Mouse (Mus musculus): Measurements from ENCODE around the gene Rpl34. TPM values are rescaled to one million over a fixed set of nuclear protein-coding genes. Genes with fewer than 3 reads are reported as not detected.

Rpl34 gene
- total and polyA plus RNA-seq, 3 experiments, result 343 to 809 (median 379) TPM

DNA sequence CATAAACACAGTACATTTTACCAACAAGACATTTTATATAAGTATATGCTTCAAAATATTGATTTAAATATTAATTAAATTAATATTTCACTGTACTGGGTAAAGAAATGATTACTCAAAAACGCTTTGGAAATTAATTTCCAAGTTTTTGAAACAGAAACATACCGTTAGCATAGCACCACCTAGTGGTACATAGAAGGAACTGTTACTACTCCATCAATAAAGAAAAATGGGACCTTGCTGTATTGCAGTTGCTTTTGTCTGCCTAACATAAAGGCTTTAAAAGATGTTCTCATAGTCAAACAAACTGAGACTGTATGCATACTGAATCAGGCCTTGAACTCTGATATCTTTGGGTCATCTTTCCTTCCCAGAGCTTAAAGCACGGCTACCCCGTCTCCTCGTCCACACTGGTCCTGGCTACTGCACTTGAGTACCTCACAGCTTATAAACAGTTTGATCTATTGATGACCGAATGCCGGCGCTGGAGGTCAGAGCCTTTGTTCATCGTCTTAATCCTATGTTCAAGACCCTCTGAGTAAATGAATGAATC lies 36.1 kb downstream of the Rpl34 start:
- H3K27me3 ChIP-seq (ENCODE audit: control insufficient read depth, insufficient read depth, low read length), result no peaks in the 10 kb centered on the region
- no peak for TF ChIP-seq EP300 (IDR thresholded peaks at IDR 0.05; ENCODE audit: insufficient read depth, low read depth, low read length)
- no peak; the same call in 1 of the 2 replicates for TF ChIP-seq CTCF (IDR thresholded peaks at IDR 0.05)
- no peak for TF ChIP-seq POLR2A (IDR thresholded peaks at IDR 0.05; ENCODE audit: insufficient read depth, low read depth, low read length)
- no peak for DNase-seq
- intact Hi-C loops (cut with DNase I), result loop anchor here (10.0 kb wide), 2 partner anchors 789 to 969 kb away; partner anchors contain the start of gene Casp6
- peaks cover 4% of the 10 kb centered on the region for H3K4me1 ChIP-seq (ENCODE audit: control insufficient read depth, insufficient read depth, low read length)
- 65% methylated on average over 9 of the region's 9 CpGs for WGBS
- no peaks in the 10 kb centered on the region for H3K36me3 ChIP-seq (ENCODE audit: control insufficient read depth, insufficient read depth, low read length)
- no peaks in the 10 kb centered on the region for H3K79me2 ChIP-seq (replicated peaks; ENCODE audit: control insufficient read depth, insufficient read depth, low read length)
- no peak overlapping the region for H3K9ac ChIP-seq (ENCODE audit: low read depth, low read length)
- H3K4me3 ChIP-seq, result no peak overlapping the region
- H3K27ac ChIP-seq, result no peak overlapping the region

DNA sequence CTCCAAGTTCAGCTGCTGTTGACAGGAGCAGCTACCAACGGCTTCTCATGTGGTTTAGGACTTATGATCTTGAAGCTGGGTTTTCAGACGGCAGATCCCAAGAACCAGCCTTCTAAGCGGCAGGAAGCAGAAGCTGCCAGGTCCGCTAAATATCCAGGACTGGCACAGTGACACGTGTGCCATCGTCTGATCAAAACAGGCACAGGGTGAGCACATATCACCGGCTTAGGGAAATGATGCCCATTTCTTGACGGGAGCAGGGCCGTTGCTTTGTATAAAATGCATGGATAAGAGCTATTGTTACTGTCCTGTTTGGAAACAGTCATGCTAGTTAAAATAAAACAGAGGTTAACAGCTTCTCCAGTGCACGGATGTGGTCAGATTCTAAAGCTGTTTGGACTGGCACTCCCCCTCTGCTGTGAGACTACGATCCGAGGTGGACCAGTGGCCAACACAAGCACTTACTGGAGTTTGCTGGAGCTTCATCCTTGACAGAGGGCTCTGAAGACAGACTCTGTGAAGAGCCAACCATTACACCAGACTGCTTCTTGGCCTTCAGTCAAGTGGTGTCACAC lies 38.5 kb downstream of the Rpl34 start:
- H3K27ac ChIP-seq, result peak overlapping the region; percentile 69
- no peaks in the 10 kb centered on the region for H3K36me3 ChIP-seq (ENCODE audit: control insufficient read depth, insufficient read depth, low read length)
- no peak for DNase-seq
- intact Hi-C loops (cut with DNase I), result loop anchor here (1.0 to 10.0 kb wide), 3 partner anchors 596 to 967 kb away; partner anchors contain the start of gene Casp6
- H3K9ac ChIP-seq (ENCODE audit: low read depth, low read length), result peak overlapping the region; percentile 14
- H3K4me1 ChIP-seq (ENCODE audit: control insufficient read depth, insufficient read depth, low read length), result peaks cover 4% of the 10 kb centered on the region
- H3K79me2 ChIP-seq (replicated peaks; ENCODE audit: control insufficient read depth, insufficient read depth, low read length), result no peaks in the 10 kb centered on the region
- TF ChIP-seq CTCF (IDR thresholded peaks at IDR 0.05) (no peak), POLR2A (IDR thresholded peaks at IDR 0.05; ENCODE audit: insufficient read depth, low read depth, low read length) (no peak), EP300 (IDR thresholded peaks at IDR 0.05; ENCODE audit: insufficient read depth, low read depth, low read length) (no peak)
- H3K4me3 ChIP-seq, result peak overlapping the region; percentile 47
- no peaks in the 10 kb centered on the region for H3K27me3 ChIP-seq (ENCODE audit: control insufficient read depth, insufficient read depth, low read length)
- 12% methylated on average over 12 of the region's 12 CpGs for WGBS

DNA sequence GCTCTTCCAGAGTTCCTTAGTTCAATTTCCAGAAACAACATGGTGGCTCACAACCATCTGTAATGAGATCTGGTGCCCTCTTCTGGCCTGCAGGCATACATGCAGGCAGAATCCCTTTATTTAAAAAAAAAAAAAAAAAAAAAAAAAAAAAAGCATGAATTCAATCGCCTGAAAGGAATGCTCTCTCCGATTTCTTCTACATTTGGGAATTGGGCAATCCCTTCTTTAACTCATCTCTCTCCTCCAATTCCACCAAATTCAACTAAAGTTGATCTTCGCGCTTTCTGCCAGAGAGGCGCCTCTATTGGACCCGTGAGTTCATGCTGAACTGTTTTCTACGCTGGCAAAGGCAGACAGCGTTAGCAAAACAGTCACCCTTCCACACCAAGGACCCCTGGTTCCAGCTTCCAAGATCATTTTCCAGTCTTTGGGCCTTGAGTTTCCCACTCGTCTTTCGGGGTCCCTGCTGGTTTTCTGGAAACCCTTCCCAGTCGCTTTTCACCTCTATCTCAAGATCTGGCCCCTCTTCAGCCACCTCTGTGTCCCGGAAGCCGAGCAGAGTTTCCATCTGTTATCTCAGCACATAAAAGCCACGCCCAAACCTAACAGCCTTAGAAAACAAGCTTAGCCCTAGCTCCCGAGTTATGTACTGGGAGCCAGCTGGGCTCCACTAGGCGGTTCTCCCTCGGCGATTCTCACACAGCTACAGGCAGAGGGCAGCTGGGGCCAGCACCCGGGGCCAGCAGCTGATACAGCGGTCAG lies 39.2 kb downstream of the Rpl34 start:
- Histone ChIP-seq H3K27me3 (ENCODE audit: control insufficient read depth, insufficient read depth, low read length) (no peaks in the 10 kb centered on the region), H3K4me3 (peak overlapping the region; percentile 47), H3K79me2 (replicated peaks; ENCODE audit: control insufficient read depth, insufficient read depth, low read length) (no peaks in the 10 kb centered on the region), H3K9ac (ENCODE audit: low read depth, low read length) (peak overlapping the region; percentile 14), H3K4me1 (ENCODE audit: control insufficient read depth, insufficient read depth, low read length) (peaks cover 4% of the 10 kb centered on the region), H3K27ac (peak overlapping the region; percentile 69), H3K36me3 (ENCODE audit: control insufficient read depth, insufficient read depth, low read length) (no peaks in the 10 kb centered on the region)
- peak; percentile 49 for TF ChIP-seq POLR2A (IDR thresholded peaks at IDR 0.05; ENCODE audit: insufficient read depth, low read depth, low read length)
- TF ChIP-seq EP300 (IDR thresholded peaks at IDR 0.05; ENCODE audit: insufficient read depth, low read depth, low read length), result no peak
- TF ChIP-seq CTCF (IDR thresholded peaks at IDR 0.05), result peak; percentile 75
- 4% methylated on average over 20 of the region's 20 CpGs for WGBS
- DNase-seq, result peak; percentile 73 to 80
- intact Hi-C loops (cut with DNase I), result loop anchor here (1.0 to 10.0 kb wide), 3 partner anchors 596 to 966 kb away; partner anchors contain the start of gene Casp6

DNA sequence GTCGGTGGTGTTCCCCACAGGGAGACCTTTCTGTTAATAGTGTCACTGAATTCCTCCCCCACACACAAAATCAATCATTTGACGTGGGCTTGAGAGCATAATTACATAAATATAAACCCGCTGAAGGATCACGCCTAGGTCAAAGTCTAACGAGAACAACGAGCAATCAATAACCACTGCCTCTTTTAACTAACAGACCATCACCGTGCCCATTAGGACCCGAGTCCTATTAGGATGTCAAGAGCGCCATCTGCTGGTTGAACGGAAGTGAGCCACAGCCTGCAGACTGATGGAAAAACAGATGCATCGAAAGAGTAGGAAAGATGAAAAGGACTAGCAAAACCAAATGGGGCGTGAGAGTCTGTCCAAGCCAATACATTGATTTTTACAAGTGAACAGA lies 40.6 kb downstream of the Rpl34 start:
- H3K4me1 ChIP-seq (ENCODE audit: control insufficient read depth, insufficient read depth, low read length), result peaks cover 4% of the 10 kb centered on the region
- no peaks in the 10 kb centered on the region for H3K36me3 ChIP-seq (ENCODE audit: control insufficient read depth, insufficient read depth, low read length)
- TF ChIP-seq CTCF (IDR thresholded peaks at IDR 0.05), result peak; percentile 79
- no peak for TF ChIP-seq EP300 (IDR thresholded peaks at IDR 0.05; ENCODE audit: insufficient read depth, low read depth, low read length)
- H3K27ac ChIP-seq, result no peak overlapping the region
- H3K9ac ChIP-seq (ENCODE audit: low read depth, low read length), result no peak overlapping the region
- peak; percentile 50 to 75 for DNase-seq
- intact Hi-C loops (cut with DNase I), result loop anchor here (5.0 to 10.0 kb wide), 3 partner anchors 82 to 965 kb away; partner anchors contain the start of gene Casp6
- H3K27me3 ChIP-seq (ENCODE audit: control insufficient read depth, insufficient read depth, low read length), result no peaks in the 10 kb centered on the region
- H3K79me2 ChIP-seq (replicated peaks; ENCODE audit: control insufficient read depth, insufficient read depth, low read length), result no peaks in the 10 kb centered on the region
- 28% methylated on average over 12 of the region's 12 CpGs for WGBS
- no peak overlapping the region for H3K4me3 ChIP-seq

DNA sequence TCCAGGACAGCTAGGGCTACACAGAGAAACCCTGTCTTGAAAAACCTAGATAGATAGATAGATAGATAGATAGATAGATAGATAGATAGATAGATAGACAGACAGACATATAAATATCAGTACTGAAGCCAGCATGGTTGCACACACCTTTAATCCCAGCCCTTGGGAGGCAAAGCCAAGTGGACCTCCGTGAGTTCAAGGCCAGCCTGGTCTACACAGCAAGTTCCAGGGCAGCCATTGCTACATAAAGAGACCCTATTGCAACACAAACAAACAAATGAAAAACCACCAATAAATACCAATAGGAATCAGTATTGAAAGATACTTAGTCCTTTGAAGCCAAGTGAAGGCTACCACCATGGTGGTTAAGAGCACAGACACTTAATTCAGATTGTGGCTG lies 43.1 kb downstream of the Rpl34 start:
- DNase-seq, result no peak
- H3K4me1 ChIP-seq (ENCODE audit: control insufficient read depth, insufficient read depth, low read length), result peaks cover 4% of the 10 kb centered on the region
- no peak overlapping the region for H3K9ac ChIP-seq (ENCODE audit: low read depth, low read length)
- no peak overlapping the region for H3K27ac ChIP-seq
- H3K27me3 ChIP-seq (ENCODE audit: control insufficient read depth, insufficient read depth, low read length), result no peaks in the 10 kb centered on the region
- WGBS, result 97% methylated on average over 1 of the region's 1 CpGs
- H3K36me3 ChIP-seq (ENCODE audit: control insufficient read depth, insufficient read depth, low read length), result no peaks in the 10 kb centered on the region
- no peak for TF ChIP-seq CTCF (IDR thresholded peaks at IDR 0.05)
- TF ChIP-seq EP300 (IDR thresholded peaks at IDR 0.05; ENCODE audit: insufficient read depth, low read depth, low read length), result no peak
- no peak for TF ChIP-seq POLR2A (IDR thresholded peaks at IDR 0.05; ENCODE audit: insufficient read depth, low read depth, low read length)
- intact Hi-C loops (cut with DNase I), result loop anchor here (5.0 kb wide), 1 partner anchor 80 kb away; no protein-coding TSS in a partner anchor
- no peak overlapping the region for H3K4me3 ChIP-seq
- H3K79me2 ChIP-seq (replicated peaks; ENCODE audit: control insufficient read depth, insufficient read depth, low read length), result no peaks in the 10 kb centered on the region

All from heart, adult 2 months (tissue).